Mouse (Mus musculus) urinary bladder, postnatal 36 days (tissue): ENCODE results near the gene Ubac2.
A peak's percentile ranks its signal among the peaks of the same experiment; 100 is the strongest.

Source experiments
- DNase-seq, 2 experiments: peaks; one replicate each; pipeline ENCODE4 v3.0.0; 2022; ENCODE audit warnings: low spot score in 2 of 2, mixed read lengths in 1 of 2

The Ubac2 gene

DNA sequence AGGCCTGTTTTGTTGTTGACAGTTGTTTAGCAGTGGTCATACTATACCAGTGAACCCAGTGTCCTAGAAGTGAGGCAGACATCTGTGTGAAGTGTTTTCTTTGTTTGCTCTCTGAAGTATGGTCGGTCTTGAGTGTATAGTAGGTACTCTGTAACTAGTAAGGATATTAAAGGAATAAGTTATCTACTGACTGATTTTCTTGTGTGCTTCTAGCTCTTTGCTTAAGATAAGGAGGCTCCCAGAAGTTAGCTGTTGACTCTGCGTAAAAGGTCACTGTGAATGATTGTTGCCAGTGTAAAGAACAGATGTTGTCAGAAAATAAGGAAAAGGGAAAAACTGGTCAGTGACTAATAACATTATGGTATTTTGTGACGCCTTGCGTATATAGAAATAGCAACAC lies 88.7 kb downstream of the Ubac2 start:
- DNase-seq: no peak

DNA sequence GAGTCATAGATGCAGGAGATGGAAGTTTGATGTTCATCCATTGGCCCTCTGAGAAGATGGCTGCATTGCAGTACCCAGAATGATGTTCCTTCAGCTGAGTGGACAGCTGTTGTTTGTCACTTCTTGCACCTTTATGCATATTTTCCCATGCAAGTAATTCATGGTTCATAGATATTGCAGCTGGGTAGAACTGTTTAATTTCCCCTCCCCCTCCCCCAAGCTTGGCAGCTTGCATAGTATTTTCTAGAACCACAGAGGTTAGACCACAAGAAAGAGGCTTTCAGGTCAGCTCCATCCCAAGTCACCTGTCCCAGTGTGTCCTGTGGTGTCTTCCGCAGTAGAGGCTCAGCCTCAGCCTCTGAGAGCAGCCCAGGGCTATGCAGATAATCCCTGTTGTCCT lies 92.0 kb downstream of the Ubac2 start:
- no peak for DNase-seq

DNA sequence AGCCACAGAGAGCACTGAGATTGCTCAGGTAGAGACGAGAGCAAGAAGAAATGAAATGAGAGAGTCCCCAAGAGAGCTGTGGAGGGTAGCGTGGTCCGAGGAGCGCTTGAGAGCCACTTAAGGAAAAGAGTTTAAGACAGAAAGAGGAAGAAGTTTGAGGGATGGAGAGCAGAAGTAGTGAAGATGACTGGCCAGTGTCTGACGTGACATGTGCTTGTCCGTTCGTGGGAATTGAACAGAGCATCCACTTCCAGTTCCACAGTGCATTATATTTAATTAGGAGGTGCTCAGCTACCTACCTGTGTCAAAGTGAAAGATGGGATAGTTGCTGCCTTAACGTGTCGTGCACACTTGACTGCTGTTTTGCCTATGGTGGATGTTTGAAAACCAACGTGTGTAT lies 94.7 kb downstream of the Ubac2 start:
- DNase-seq: no peak

GRCm38 (mm10) chr14:121981531-121981930 lies 103.1 kb downstream of the Ubac2 start:
- DNase-seq: no peak

- no peak for DNase-seq
These were observed 104.9 kb downstream of the Ubac2 start for GRCm38 (mm10) chr14:121983009-121983933.

- DNase-seq: no peak
These were observed 107.1 kb downstream of the Ubac2 start for GRCm38 (mm10) chr14:121985477-121985876.

DNA sequence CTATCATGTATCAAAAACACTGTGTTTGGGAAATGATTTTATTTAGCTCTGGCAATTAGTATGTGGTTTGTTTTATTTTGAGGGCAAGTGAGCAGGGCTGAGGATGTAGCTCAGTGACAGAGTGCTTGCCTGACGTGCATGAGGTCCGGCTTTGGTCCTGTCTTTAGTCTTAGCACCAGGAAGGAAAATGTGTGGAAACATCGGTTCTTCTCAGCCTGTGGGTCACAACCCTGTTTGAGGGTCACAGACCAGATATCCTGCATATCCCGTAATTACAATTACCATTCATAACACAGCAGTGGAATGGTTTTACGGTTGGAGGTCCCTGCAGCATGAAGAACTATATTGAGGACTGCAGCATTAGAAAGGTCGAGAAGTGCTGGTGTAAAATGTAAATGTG lies 107.6 kb downstream of the Ubac2 start:
- DNase-seq: no peak

DNA sequence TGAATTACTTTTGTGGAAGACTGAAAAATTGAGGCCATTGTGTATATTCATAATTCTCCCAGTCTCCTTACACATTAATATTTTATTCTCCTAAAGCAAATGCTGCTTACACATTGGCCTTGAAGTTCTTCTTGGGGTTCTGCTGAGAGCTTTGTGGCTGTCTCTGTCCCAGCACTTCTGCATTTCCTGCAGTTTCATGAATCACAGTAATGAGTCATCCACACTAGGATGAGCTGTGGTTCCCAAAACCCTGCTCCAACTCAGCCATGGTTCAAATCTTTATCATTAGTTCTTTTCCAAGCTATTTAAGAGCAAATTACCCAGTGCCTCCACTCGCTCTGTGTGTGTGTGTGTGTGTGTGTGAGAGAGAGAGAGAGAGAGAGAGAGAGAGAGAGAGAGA lies 108.9 kb downstream of the Ubac2 start:
- no peak for DNase-seq

DNA sequence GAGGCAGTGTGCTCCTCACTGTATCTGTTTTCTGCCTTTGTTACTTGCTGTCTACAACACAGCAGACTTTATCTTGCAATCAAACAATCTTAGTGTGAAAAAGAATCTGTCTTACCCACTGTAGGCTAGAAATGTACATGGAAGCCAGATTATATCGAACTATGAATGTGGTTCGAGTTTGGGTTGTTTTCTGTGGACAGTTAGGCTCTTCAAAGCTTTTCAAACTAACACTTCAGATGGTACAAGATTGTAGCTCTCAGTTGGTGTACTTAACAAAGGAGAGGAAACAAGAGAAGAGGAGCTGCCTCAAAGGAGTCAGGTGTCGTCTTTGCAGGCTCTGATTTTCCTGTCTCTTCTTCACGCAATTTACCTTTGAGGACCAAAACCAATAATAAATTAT lies 109.3 kb downstream of the Ubac2 start:
- DNase-seq: no peak

- no peak for DNase-seq
These were observed 110.9 kb downstream of the Ubac2 start for GRCm38 (mm10) chr14:121989331-121989730.

- no peak for DNase-seq
These were observed 111.4 kb downstream of the Ubac2 start for GRCm38 (mm10) chr14:121989869-121990268.

GRCm38 (mm10) chr14:121990897-121991296 lies 112.5 kb downstream of the Ubac2 start:
- no peak for DNase-seq

GRCm38 (mm10) chr14:121991921-121992320 lies 113.5 kb downstream of the Ubac2 start:
- DNase-seq: no peak

DNA sequence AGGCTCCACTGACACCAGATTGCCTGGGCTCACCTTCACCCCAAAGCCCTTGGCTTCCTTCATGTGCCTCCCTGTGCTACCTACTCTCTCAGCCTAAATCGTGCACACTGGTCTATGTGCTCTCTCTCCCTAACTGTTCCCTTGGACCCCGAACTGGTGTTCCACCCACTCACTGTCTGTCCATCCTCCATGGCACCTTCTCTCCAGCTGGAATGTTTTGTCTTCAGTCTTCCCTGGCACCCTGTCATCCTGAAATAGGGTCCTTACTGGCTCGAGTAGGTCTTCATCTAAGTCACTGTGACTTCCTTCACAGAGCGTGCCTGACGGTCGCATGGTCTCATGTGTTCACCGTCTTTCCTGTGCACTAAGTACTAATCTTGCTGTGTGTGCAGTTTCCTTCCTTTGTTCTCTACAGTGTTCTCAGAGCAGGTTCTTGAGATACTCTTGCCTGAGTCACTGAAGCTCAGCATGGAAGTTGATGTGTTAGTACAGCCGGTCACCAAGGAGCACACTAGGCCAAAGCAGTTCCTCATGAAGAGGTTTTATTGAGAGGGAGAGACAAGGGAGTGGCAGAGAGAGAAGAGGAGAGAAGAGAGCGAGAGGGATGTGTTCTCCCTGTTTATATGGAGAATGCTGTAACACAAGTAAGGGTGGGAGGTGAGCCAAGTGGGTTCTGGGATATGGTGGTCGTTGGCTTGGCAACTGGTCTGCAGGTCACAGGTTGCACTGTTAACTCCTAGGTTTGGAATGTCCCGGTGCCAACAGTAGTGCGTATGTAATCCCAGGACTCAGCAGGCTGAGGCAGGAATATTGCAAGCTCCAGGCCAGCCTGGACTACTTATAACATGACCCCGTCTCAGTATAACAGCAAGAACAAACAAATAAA lies 114.2 kb downstream of the Ubac2 start:
- DNase-seq: no peak

DNA sequence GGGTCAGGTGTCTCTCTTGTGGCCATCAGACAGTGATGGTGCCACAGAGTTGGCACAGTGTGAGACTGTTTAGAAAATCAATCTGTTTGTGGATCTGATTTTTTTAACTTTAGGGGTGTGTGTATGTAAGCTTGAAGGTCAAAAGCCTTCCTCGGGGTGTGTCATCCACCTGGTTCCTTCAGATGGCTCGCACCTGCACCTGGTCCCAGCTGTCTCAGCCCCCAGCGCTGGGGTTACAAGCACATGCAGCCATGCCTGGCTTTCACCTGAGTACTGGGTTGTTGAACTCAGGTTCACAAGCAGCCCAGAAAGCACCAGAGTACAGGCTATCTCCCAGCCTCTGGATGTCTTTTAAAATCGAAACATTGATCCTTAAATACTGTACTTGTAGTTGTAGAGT lies 115.2 kb downstream of the Ubac2 start:
- no peak for DNase-seq

GRCm38 (mm10) chr14:121994171-121994700 lies 115.8 kb downstream of the Ubac2 start:
- DNase-seq: no peak

- no peak for DNase-seq
These were observed 116.6 kb downstream of the Ubac2 start for GRCm38 (mm10) chr14:121994846-121995556.

GRCm38 (mm10) chr14:121995557-121995870 lies 117.1 kb downstream of the Ubac2 start:
- DNase-seq: no peak

DNA sequence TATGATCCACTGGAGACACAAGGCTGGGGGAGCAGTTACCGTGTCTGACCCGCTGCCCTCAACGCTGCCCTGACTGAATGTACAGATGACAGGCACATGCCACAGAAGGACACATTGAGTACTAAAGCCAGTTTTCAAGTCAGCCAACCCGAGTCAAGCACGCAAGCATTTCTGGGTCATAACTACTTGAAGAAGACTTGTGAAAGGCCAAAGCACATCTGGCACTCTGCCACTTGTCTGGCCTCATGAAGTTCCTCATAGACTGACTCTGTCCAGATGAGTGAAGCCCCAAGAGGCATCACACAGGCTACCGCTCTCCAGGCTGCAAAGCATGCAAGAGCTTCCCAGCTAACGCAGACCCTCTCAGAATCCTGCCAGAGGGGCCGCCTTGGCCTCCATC lies 118.4 kb downstream of the Ubac2 start:
- DNase-seq: peak in 1 of 2 experiments; percentile 68

DNA sequence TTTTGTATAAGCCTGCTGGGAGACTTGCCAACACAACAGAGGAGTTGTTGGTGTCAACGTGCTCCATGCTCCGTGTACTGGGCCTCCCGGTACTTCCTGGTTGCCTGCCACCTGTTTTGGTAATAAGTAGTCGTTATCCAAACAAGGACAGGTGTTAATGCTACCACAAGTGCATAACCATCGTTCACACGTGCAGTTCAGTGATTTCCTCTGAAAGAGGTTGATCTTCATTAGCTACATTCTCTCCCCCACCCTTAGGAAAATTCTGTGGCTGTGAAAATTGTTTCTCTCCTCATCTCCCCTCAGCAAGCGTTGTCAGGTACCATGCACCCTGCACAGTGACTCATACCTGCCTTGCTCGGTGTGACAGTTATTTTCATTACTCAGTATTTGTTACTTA lies 121.0 kb downstream of the Ubac2 start:
- no peak for DNase-seq

- no peak for DNase-seq
These were observed 122.1 kb downstream of the Ubac2 start for GRCm38 (mm10) chr14:122000346-122001105.
